Mouse (Mus musculus): ENCODE data around the gene Ifrd2.

DNA sequence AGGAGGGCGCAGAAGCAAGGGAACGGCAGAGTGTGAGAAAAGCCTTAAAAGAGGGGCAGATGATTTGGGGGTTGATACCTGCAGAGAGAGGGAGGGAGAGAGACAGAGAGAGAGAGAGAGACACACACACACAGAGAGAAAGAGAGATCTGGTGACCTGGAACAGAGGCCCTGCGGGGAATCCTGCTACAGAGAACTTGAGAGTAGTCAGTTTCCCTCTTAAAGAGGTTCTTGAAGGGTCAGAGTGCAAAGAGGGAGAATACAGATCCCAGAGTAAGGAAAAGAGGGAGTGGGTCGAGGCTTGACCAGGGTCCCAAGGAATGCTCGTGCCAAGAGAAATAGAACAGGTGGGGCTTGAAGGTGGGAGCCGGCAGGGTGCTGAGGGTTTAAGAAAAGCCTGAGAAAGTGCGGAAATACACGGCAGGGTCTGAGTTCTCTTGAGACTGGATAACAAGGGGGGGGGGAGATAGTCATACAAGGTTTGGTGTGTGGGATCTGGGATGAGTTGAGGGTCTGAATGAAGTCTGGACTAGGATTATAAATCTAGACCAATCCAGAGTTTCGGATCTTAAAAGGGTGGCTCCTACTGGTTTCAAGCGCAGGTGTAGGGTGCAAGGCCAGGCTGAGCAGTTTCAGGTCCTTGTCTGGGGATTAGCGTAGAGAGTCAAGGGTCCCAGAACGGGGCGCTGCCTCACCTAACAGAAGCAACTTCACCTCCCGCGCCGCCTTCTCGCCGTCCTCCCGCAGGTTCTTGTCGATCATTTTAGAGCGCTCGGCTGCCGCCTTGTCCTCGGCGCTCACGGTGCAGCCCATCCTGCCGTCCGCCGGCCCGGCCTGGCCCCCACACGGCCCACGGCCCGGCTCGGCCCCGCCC, 47.2 kb downstream of the Ifrd2 start:
- TF ChIP-seq CTCF (IDR thresholded peaks at IDR 0.05; ENCODE audit: extremely low read depth, insufficient read length, insufficient replicate concordance, low read depth, low read length), result no peak
- TF ChIP-seq POLR2A (IDR thresholded peaks at IDR 0.05; ENCODE audit: low read depth, low read length), result no peak

Measured in small intestine, adult 2 months (tissue).